Mouse (Mus musculus): ENCODE results near the gene H2-Ob. TPM values are rescaled to one million over a fixed set of nuclear protein-coding genes. Genes with fewer than 3 reads are reported as not detected.

The H2-Ob gene
- total RNA-seq, 2 experiments from 2014 or later = 0.18 to 0.33 TPM

Other genes starting within 250 kb of the H2-Ob start
- 10 to 100 TPM; 11.1 to 14.3 TPM for gene H2-K1, start 238.6 kb upstream of the H2-Ob start, total RNA-seq (2021)
- 10 to 100 TPM; 27.8 to 34.2 TPM for gene Ring1, start 214.2 kb upstream of the H2-Ob start, total RNA-seq (2021)
- gene H2-Ke6, start 210.8 kb upstream of the H2-Ob start, total RNA-seq (2021) = 10 to 100 TPM; 48.6 to 51.6 TPM
- gene Slc39a7, start 207.2 kb upstream of the H2-Ob start, total RNA-seq (2021) = 100 to 1,000 TPM in 1 of 2 experiments, 10 to 100 TPM in 1; 82.8 to 108 TPM
- gene Rxrb, start 207.1 kb upstream of the H2-Ob start, total RNA-seq (2021) = 10 to 100 TPM; 70.1 to 70.2 TPM
- gene Col11a2, start 199.5 kb upstream of the H2-Ob start, total RNA-seq (2021) = 10 to 100 TPM; 14.5 to 22.0 TPM
- under 1 TPM in 1 of 2 experiments, not detected in 1; 0.34 TPM for gene H2-Oa, start 146.6 kb upstream of the H2-Ob start, total RNA-seq (2021)
- 10 to 100 TPM; 34.4 to 38.6 TPM for gene H2-DMa, start 119.4 kb upstream of the H2-Ob start, total RNA-seq (2021)
- 100 to 1,000 TPM; 252 to 263 TPM for gene Brd2, start 116.3 kb upstream of the H2-Ob start, total RNA-seq (2021)
- gene H2-DMb2, start 95.6 kb upstream of the H2-Ob start, total RNA-seq (2021) = not detected
- gene H2-DMb1, start 85.8 kb upstream of the H2-Ob start, total RNA-seq (2021) = under 1 TPM; 0.69 to 0.91 TPM
- gene Tap1, start 51.4 kb upstream of the H2-Ob start, total RNA-seq (2021) = 1 to 10 TPM; 5.1 to 5.2 TPM
- gene Psmb9, start 51.1 kb upstream of the H2-Ob start, total RNA-seq (2021) = 1 to 10 TPM; 1.4 to 1.9 TPM
- gene Psmb8, start 41.2 kb upstream of the H2-Ob start, total RNA-seq (2021) = 1 to 10 TPM; 2.3 to 4.4 TPM
- gene Tap2, start 35.4 kb upstream of the H2-Ob start, total RNA-seq (2021) = 1 to 10 TPM; 4.8 to 6.3 TPM
- gene H2-Ab1, start 18.8 kb downstream of the H2-Ob start, total RNA-seq (2021) = 1 to 10 TPM; 1.6 to 1.8 TPM
- gene H2-Aa, start 48.9 kb downstream of the H2-Ob start, total RNA-seq (2021) = under 1 TPM; 0.64 to 0.69 TPM
- gene H2-Eb1, start 67.0 kb downstream of the H2-Ob start, total RNA-seq (2021) = 1 to 10 TPM; 1.3 to 2.3 TPM
- gene H2-Eb2, start 86.8 kb downstream of the H2-Ob start, total RNA-seq (2021) = not detected
- 1 to 10 TPM in 1 of 2 experiments, under 1 TPM in 1; 0.58 to 1.3 TPM for gene Btnl2, start 115.9 kb downstream of the H2-Ob start, total RNA-seq (2021)
- not detected for gene Btnl1, start 138.2 kb downstream of the H2-Ob start, total RNA-seq (2021)
- 1 to 10 TPM; 7.1 to 8.6 TPM for gene BC051142, start 159.9 kb downstream of the H2-Ob start, total RNA-seq (2021)
- gene Btnl4, start 238.4 kb downstream of the H2-Ob start, total RNA-seq (2021) = not detected